Mouse (Mus musculus) natural killer cell, adult 2 months (primary cell): ENCODE measurements around the gene Vwce.

Experiments used
- DNase-seq, 2 experiments: peaks; one replicate each; pipeline ENCODE4 v3.0.0; 2022; ENCODE audit warnings: low spot score in 2 of 2

The Vwce gene

DNA sequence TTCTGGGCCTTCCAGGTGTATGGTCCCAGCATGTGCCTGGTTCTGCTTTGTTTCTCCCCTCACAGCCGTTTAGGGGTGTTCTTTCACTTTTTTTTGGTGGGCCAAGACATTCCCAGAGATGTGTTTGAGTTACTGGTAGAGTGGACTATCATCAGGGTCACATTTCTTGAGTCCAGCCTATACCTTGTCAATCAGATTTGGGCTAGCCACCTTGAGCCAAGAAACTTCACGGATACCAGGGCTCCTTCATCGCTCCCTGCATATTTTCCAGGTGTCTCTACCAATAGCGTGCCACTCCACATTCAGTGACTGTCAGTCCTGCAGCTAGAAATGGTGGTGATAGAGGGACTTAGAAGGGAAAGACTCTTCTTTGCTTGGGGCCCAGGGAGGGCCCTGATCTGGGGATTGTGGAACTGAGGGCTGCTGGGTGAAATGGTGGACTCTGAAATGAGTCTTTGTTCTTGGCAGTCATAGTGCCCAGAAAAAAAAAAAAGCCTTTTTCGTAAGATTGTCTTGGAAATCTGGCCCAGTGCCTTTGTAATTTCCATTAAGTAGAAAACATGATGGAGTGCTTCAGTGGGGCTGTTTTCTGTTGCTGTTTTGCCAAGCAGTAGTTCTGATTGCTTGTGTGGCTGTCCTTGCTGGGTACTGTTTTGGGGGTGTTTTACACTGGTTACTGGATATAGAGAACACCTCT lies 55.6 kb downstream of the Vwce start:
- no peak for DNase-seq

- peak in 1 of 2 experiments; percentile 34 for DNase-seq
Measured at GRCm38 (mm10) chr19:10690336-10690735, 56.3 kb downstream of the Vwce start.

- no peak for DNase-seq
Measured at GRCm38 (mm10) chr19:10691121-10691520, 57.1 kb downstream of the Vwce start.

DNA sequence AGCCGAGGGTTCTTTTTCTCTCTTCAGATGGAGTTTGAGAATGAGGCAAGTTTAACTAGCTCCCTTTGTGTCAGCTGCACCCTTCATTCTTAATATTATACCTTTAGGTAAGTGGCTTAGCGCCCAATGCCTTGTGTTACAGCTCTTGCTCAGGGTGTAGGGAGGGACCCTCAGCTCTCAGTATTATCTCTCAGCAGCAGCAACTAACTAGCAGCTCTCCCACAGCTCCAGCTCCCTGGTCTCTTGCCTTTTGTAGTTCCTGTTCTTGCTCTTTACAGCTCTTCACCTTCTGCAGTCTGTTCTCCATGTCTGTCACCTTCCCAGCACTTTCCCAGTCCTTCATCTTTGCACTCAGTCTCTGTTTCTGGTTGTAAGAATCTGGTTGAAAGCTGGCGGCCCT lies 57.6 kb downstream of the Vwce start:
- DNase-seq, result no peak

GRCm38 (mm10) chr19:10692361-10692760 lies 58.3 kb downstream of the Vwce start:
- no peak for DNase-seq

- DNase-seq, result no peak
Measured at GRCm38 (mm10) chr19:10693926-10694682, 60.1 kb downstream of the Vwce start.

DNA sequence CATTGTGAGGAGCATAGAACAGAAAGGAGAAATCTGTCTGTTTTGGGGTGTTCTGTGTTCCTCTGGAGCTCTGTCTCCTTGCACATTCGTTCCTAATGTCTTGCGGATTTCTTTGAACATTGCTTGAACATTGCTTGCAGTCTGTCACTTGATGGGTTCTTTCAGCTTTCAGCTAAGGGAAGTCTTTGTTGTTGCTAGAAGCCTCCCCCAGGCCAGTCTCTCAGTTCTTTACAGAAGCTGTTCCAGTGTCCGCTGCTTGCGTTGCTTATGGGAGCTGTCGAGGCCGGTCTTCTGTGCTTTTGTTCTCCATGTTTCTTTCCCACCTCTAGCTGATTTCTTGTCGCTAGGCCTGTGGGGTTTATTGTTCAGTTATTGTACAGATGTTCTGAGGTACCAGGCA lies 61.8 kb downstream of the Vwce start:
- no peak for DNase-seq

DNA sequence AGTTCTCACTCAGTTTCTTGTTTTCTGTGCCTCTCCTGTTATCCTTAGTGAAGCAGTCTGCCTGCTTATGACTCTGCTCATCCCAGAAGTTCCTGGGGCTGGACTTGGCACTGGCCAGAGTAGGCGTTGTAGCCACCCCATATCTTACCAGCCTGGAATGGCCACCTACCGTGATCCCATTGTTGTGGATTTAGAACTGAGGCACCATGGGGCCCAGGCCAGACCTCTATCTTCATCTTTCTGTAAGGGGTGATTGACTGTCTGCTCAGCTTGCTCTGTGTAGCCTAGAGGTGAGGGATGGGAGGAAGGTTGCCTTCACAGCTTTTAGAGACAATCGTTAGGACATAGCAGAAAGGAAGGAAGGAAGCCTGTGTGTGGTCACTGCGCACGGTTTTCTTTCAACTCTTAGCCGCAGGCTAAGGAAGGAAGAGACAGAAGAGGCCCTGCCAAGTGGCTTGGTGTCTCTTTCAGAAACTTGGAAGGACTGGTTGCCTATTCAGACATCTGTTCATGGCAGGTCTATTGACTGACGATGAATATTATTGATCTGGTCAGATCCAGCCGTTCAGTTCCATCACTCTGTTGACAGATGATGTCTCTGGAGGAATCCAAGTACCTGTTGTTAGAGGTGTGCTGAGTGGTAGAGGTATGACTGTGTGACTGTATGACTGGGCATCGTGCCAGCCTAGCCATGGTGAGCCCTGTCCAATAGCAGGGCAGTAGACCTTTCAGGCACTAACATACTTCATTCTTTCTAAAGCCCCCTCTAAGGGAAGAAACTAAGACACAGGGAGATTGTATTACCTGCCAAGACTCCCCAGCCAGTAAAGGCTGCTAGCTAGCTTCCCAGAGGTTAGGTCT lies 64.3 kb downstream of the Vwce start:
- DNase-seq, result peak in 1 of 2 experiments; percentile 49

- DNase-seq, result no peak
Measured at GRCm38 (mm10) chr19:10699851-10700250, 65.8 kb downstream of the Vwce start.

GRCm38 (mm10) chr19:10701013-10701726 lies 67.2 kb downstream of the Vwce start:
- DNase-seq, result no peak

GRCm38 (mm10) chr19:10702125-10702524 lies 68.1 kb downstream of the Vwce start:
- DNase-seq, result no peak

DNA sequence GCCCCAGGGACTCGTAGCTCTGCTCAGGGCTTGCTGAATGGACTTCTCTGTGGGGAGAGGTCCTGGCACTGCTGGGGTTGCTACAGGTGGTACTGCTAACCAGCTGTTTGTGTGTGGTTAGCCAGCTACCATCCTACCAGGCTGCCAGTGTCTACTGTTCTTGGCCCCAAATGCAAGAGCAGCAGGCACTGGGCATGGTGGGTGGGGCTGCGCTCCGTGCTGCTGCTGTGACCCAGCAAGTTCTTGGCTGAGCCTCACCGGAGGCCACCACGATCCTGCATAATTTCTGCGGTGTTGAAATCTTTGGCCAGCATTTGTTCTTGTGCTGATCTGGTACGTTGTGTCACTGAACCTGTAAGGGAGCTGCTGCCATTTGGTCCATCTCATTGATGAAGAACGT lies 69.5 kb downstream of the Vwce start:
- no peak for DNase-seq

DNA sequence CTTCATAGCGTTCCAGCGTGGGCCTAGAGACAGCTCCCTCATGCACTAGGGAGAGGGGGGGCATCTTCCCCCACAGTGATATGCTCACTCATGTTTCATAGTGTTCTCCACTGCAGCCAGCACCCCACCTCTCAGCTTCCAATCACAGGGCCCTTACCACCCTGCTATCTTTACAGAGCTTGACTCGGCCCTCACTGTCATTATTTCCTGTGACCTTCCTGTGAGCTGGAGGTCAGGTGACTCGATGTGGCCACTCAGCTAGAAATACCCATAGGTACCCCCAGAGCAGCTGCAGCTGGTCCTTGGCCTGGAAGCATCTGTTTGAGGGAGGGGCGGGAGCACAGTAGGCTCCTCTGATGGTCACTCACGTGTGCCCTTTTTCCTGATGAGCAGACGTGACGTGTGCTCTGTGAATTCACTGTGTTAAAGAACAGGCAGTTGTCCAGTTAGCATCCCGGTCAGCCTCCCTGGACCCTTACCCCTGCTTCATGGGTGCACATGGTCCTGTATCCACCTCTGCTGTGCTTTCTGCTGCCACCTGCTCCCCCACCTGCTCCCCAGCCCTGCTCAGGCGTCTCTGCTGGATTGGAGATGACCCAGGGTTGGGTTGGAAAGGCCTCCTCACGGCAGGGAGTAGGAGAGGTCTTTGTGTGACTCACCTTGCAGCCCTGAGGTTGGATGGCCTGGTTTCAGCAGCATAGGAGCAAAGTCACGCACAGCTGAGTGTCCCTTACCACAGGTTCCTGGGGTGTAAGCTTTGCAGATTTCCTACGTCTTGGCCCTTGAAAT lies 73.3 kb downstream of the Vwce start:
- no peak for DNase-seq

- DNase-seq, result no peak
Measured at GRCm38 (mm10) chr19:10707881-10708280, 73.9 kb downstream of the Vwce start.

GRCm38 (mm10) chr19:10708900-10709299 lies 74.9 kb downstream of the Vwce start:
- no peak for DNase-seq

DNA sequence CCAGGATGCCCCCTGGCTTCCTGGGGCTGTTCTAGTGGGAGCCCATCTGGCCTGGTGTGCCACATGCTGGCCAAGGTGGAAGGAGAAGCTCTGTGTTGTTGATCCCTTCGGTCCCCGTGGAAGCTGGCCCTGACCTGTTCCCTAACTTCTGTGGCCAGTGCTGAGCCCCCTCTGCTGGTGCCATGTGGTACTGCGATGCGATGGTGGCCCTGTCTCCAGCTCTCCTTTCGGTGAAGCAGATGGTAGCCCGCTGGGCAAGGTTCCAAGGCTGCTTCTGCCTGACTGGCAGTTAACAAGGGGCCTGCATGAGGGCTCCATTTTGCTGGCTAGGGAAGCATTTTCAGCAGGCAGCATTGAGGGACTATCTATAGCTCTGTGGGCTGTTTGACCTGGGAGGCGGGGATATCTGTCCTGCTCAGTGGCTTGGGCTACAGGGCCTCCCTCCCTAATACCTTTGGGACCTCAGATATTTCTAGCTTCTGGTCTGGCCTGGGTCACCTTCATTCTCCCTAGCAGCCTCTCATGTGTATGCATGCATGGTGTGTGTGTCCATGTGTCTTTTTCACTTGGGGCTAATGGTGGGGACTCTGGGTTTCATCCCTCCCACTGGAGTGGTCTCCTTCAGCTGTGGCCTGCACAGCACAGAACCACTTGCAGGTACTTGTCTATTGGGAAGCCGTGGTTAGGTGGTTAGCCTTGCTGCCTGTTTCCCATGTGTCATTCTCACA lies 75.5 kb downstream of the Vwce start:
- peak; percentile 70 to 76 for DNase-seq

DNA sequence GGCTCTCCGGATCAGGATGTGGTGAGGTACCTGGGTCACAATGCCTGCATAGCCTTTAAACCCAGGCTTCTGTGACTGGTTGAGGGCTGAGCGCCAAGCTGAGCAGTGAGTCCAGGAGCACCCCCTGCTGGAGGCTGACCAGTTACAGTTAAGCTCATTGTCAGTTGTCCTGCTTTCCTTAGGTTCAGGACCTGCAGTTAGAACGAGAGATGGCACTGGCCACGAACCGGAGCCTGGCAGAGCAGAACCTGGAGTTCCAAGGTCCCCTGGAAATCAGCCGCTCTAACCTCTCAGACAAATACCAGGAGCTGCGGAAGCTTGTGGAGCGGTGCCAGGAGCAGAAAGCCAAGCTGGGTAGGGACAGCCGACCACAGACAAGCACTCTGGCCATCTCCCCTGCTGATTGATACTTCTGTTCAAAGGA lies 76.1 kb downstream of the Vwce start:
- peak; percentile 46 to 56 for DNase-seq

DNA sequence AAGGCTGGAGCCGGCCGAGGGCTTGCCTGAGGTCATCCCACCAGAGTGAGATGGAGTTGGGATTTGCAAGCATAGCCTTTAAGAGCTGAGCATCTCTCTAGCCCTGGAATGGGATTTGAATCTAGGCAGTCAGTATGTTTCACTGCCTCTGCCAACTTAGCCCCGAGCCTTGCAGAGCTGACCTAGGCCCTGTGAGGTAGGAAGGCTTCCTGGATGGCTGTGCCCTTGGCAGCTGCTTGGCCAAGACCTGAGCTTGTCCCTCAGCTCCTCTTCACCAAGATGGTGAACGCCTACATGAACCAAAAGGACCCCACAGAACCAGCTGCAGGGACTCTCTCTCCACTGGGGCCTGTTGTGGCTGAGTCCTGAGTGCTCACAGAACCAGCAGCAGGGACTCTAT lies 76.7 kb downstream of the Vwce start:
- DNase-seq, result no peak

GRCm38 (mm10) chr19:10712194-10712593 lies 78.2 kb downstream of the Vwce start:
- no peak for DNase-seq

- DNase-seq, result no peak
Measured at GRCm38 (mm10) chr19:10712646-10713045, 78.6 kb downstream of the Vwce start.
